Mouse (Mus musculus): ENCODE measurements at regions not wholly inside any gene's neighbourhood (a gene's known extent, or its start where the extent isn't known, plus 50 kb on each side); places are given as distances from the start of the nearest gene placed in this dataset.
"Not testable (repeated sequence)": the region's sequence is repeated elsewhere in the genome, so short reads cannot be mapped to it uniquely, and the experiment has no call there.

- DNase-seq = not testable (repeated sequence)
These were observed 172.5 kb upstream of the Zfp808 start for GRCm38 (mm10) chr13:61957197-61957596.

GRCm38 (mm10) chr13:61978856-61979255 is 150.8 kb upstream of the Zfp808 start:
- DNase-seq = not testable (repeated sequence)

GRCm38 (mm10) chr13:61996519-61996918 is 133.2 kb upstream of the Zfp808 start:
- DNase-seq = not testable (repeated sequence)

GRCm38 (mm10) chr13:61998803-61999202 is 130.9 kb upstream of the Zfp808 start:
- not testable (repeated sequence) for DNase-seq

GRCm38 (mm10) chr13:62007321-62007720 is 122.4 kb upstream of the Zfp808 start:
- not testable (repeated sequence) for DNase-seq

GRCm38 (mm10) chr13:62015424-62016167 is 114.1 kb upstream of the Zfp808 start:
- DNase-seq = peak; percentile 51

GRCm38 (mm10) chr13:62016168-62016502 is 113.6 kb upstream of the Zfp808 start:
- DNase-seq = not testable (repeated sequence)

GRCm38 (mm10) chr13:62037646-62038045 is 92.0 kb upstream of the Zfp808 start:
- not testable (repeated sequence) for DNase-seq

GRCm38 (mm10) chr13:62077951-62078671 is 51.6 kb upstream of the Zfp808 start:
- not testable (repeated sequence) for DNase-seq

- DNase-seq = not testable (repeated sequence)
These were observed 50.8 kb upstream of the Zfp808 start for GRCm38 (mm10) chr13:62078893-62079292.
